Mouse (Mus musculus): Measurements from ENCODE around the gene Armh1. TPM values are rescaled to one million over a fixed set of nuclear protein-coding genes. Genes with fewer than 3 reads are reported as not detected.
A peak's percentile ranks its signal among the peaks of the same experiment; 100 is the strongest.

The Armh1 gene
- polyA plus RNA-seq, 1 experiment from 2014 or later = 0.18 TPM

DNA sequence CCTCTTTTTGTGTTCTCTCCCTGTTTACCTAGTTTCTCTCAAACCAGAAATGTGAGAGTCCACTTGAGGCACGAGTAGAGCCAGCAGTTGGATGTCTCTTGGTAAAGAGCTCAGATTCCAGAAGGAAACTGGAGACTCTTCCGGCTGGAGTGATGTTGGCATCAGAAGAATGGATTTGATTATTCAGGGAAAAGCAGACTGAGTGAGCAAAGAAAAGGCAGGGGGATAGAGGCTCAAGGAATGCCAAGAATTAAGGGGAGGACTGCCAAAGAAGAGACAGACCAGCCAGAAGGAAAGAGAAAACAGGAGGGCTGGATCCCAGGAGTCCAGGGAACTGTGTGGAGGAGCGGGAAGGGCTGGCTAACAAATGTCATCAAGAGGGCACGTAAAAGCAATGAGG is 16.1 kb downstream of the Armh1 start:
- WGBS = 35% methylated on average over 4 of the region's 4 CpGs
- DNase-seq = peak; percentile 55

DNA sequence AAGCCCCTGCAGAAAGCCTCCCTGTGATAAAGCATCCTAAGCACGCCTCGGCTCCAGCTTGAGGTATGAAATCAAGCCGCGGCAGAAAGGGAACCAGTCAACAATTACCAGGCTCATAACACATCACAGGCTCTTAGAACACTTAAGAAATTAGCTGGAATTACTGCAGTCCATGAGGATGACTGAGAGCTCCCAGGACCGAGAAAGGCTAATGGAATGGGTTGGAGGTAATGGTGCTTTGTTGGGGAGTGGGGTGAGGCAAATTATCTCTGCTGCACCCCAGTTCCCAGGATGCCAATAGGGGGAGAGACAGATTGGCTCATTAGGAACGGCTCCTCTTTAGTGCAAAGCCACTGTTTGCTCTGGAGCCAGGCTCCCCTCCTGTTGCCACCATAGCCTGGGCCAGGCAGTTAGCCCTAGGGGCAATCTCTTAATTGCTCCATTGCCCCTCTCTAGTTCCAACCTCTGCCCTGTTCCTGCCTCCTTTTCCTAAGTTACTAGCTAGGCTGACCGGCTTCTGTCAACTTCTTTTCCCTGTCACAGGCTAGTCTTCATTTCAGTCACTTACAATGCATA is 17.7 kb downstream of the Armh1 start:
- 65% methylated on average over 7 of the region's 7 CpGs for whole genome bisulfite sequencing
- TF ChIP-seq CTCF (IDR thresholded peaks at IDR 0.05; ENCODE audit: low read depth) = no peak

More for the DNA sequence above, 16.1 kb downstream of the Armh1 start:
- no peak overlapping the region for H3K4me3 ChIP-seq (ENCODE audit: low read depth, low read length)
- no peaks in the 10 kb centered on the region for H3K9me3 ChIP-seq (ENCODE audit: low read depth, low read length)
- peak overlapping the region; percentile 66 for H3K27ac ChIP-seq (ENCODE audit: low read depth)
- peak; percentile 21; the same call in 1 of the 2 replicates for ATAC-seq (ENCODE audit: insufficient read depth)
- no peak for TF ChIP-seq CTCF (IDR thresholded peaks at IDR 0.05; ENCODE audit: low read depth)
- H3K4me1 ChIP-seq (ENCODE audit: insufficient read depth) = no peaks in the 10 kb centered on the region; the same call in 1 of the 2 replicates
- H3K9ac ChIP-seq = no peak overlapping the region
- no peaks in the 10 kb centered on the region for H3K36me3 ChIP-seq (ENCODE audit: insufficient read depth)
- H3K27me3 ChIP-seq (ENCODE audit: insufficient read depth, low read length) = no peaks in the 10 kb centered on the region
- no peak overlapping the region for H3K4me2 ChIP-seq

DNA sequence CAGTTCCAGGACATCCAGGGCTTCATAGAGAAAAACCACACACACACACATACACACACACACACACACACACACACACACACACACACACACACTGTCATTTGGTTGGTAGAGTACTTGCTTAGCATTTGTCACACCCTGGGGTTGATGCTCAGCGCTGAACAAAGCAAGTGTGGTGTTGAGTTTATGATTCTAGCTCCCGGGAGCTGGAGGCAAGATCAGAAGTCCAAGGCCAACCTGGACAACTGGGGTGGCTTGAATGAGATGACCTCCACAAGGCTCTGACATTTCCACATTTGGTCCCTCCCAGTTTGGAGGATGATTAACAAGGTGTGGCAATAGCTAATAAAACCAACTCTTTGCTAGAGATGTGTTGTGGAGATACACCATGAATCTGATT is 20.7 kb downstream of the Armh1 start:
- H3K9me3 ChIP-seq (ENCODE audit: low read depth, low read length) = no peaks in the 10 kb centered on the region; the same call in 1 of the 2 replicates
- no peak overlapping the region for H3K9ac ChIP-seq
- ATAC-seq (ENCODE audit: insufficient read depth) (no peak), DNase-seq (no peak)
- H3K4me3 ChIP-seq (ENCODE audit: low read depth, low read length) = no peak overlapping the region
- no peak for TF ChIP-seq CTCF (IDR thresholded peaks at IDR 0.05; ENCODE audit: low read depth)
- no peaks in the 10 kb centered on the region for H3K27me3 ChIP-seq (ENCODE audit: insufficient read depth, low read length)
- no peak overlapping the region for H3K27ac ChIP-seq (ENCODE audit: low read depth)
- H3K4me2 ChIP-seq = no peak overlapping the region
- H3K36me3 ChIP-seq (ENCODE audit: insufficient read depth) = no peaks in the 10 kb centered on the region
- H3K4me1 ChIP-seq (ENCODE audit: insufficient read depth) = no peaks in the 10 kb centered on the region
- 76% methylated on average over 2 of the region's 2 CpGs for WGBS

More for the DNA sequence above, 17.7 kb downstream of the Armh1 start:
- Histone ChIP-seq H3K4me1 (ENCODE audit: insufficient read depth) (no peaks in the 10 kb centered on the region), H3K27ac (ENCODE audit: low read depth) (no peak overlapping the region), H3K9ac (no peak overlapping the region), H3K36me3 (ENCODE audit: insufficient read depth) (no peaks in the 10 kb centered on the region), H3K4me2 (no peak overlapping the region), H3K27me3 (ENCODE audit: insufficient read depth, low read length) (no peaks in the 10 kb centered on the region), H3K4me3 (ENCODE audit: low read depth, low read length) (no peak overlapping the region), H3K9me3 (ENCODE audit: low read depth, low read length) (no peaks in the 10 kb centered on the region; the same call in 1 of the 2 replicates)
- DNase-seq (no peak), ATAC-seq (ENCODE audit: insufficient read depth) (no peak)

DNA sequence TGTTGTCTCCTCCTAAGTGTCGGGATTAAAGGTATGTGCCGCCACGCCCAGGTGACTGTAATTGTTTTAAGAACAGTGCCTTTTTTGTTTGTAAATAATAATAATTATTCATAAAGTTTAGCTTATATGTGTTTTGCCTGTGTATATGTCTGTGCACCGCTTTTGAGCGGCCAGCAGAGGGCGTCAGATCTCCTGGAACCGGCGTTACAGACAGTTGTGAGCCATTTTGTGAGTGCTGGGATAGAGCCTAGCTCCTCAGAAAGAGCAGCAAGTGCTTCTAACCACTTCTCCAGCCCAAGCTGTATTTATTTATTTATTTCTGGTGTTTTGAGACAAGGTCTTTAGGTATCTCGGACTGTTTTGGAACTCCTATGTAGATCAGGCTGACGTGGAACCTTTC is 21.6 kb downstream of the Armh1 start:
- Histone ChIP-seq H3K4me2 (no peak overlapping the region), H3K27me3 (ENCODE audit: insufficient read depth, low read length) (no peaks in the 10 kb centered on the region), H3K9me3 (ENCODE audit: low read depth, low read length) (no peaks in the 10 kb centered on the region; the same call in 1 of the 2 replicates), H3K9ac (no peak overlapping the region), H3K4me3 (ENCODE audit: low read depth, low read length) (no peak overlapping the region), H3K4me1 (ENCODE audit: insufficient read depth) (no peaks in the 10 kb centered on the region), H3K27ac (ENCODE audit: low read depth) (no peak overlapping the region), H3K36me3 (ENCODE audit: insufficient read depth) (no peaks in the 10 kb centered on the region)
- ATAC-seq (ENCODE audit: insufficient read depth) = no peak
- DNase-seq = peak; percentile 36
- TF ChIP-seq CTCF (IDR thresholded peaks at IDR 0.05; ENCODE audit: low read depth) = peak; percentile 61
- WGBS = 53% methylated on average over 10 of the region's 10 CpGs

DNA sequence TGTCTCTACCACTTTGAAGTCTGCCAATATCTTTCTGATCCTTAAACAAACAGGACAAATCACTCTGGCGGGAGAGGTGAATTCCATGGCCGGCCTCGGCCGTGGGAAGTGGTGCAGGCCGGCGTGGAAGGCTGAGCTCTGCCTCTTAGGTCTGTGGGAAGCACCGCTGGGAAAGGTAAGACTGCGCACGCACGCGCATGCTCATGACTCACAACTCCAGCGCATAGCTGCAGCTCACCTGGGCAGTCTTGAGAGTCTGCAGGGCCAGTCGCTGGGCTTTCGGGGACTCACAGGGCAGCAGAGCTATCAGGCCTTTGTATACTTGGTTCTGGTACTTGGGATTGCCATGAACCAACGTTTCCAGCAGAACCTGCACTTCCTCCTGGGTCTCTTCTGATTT is 22.3 kb downstream of the Armh1 start:
- Histone ChIP-seq H3K27me3 (ENCODE audit: insufficient read depth, low read length) (no peaks in the 10 kb centered on the region), H3K27ac (ENCODE audit: low read depth) (no peak overlapping the region), H3K36me3 (ENCODE audit: insufficient read depth) (no peaks in the 10 kb centered on the region), H3K4me2 (peak overlapping the region; percentile 15; the same call in 1 of the 2 replicates), H3K9ac (no peak overlapping the region), H3K4me1 (ENCODE audit: insufficient read depth) (no peaks in the 10 kb centered on the region), H3K9me3 (ENCODE audit: low read depth, low read length) (no peaks in the 10 kb centered on the region; the same call in 1 of the 2 replicates), H3K4me3 (ENCODE audit: low read depth, low read length) (no peak overlapping the region)
- DNase-seq = peak; percentile 27
- no peak for ATAC-seq (ENCODE audit: insufficient read depth)
- 41% methylated on average over 15 of the region's 15 CpGs for WGBS
- no peak for TF ChIP-seq CTCF (IDR thresholded peaks at IDR 0.05; ENCODE audit: low read depth)

DNA sequence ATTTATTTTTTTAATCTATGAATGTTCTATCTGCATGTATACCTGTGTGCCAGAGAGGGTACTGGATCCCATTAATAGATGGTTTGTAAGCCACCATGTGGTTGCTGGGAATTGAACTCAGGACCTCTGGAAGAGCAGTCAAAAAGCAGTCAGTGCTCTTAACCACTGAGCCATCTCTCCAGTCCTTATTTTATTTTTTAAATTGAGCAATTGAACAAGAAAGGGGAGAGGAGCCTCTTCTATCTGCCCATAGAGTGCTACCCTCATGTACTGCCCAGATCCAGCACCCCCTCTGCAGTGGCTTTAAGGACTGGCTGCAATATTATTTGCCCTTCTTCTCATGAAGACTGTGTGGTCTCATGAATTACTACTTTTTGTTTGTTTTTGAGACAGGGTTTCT is 26.7 kb downstream of the Armh1 start:
- H3K9me3 ChIP-seq (ENCODE audit: low read depth, low read length) = no peaks in the 10 kb centered on the region; the same call in 1 of the 2 replicates
- ATAC-seq (ENCODE audit: insufficient read depth) = no peak
- DNase-seq = no peak
- H3K4me1 ChIP-seq (ENCODE audit: insufficient read depth) = no peaks in the 10 kb centered on the region
- H3K27me3 ChIP-seq (ENCODE audit: insufficient read depth, low read length) = no peaks in the 10 kb centered on the region
- no peaks in the 10 kb centered on the region for H3K36me3 ChIP-seq (ENCODE audit: insufficient read depth)
- no peak overlapping the region for H3K4me3 ChIP-seq (ENCODE audit: low read depth, low read length)
- no peak overlapping the region for H3K27ac ChIP-seq (ENCODE audit: low read depth)
- no peak overlapping the region for H3K4me2 ChIP-seq
- no peak overlapping the region for H3K9ac ChIP-seq
- no peak for TF ChIP-seq CTCF (IDR thresholded peaks at IDR 0.05; ENCODE audit: low read depth)

DNA sequence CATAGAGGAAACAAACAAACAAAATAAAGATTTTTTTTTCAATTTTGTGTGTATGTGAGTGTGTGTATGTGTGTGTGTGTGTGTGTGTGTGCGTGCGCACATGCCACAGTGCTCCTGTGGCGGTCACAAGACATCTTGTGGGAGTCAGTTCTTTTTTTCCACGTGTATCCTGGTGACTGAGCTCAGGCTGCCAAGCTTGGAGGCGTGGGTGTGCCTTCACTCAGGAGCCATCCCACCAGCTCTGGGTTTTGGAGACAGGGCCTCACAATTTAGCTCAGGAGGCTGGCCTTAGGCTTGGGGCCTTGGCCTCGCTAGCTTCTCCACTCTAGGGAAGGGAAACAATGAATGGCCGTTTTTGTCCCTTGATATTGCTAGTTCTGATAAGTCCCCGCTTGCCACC is 27.8 kb downstream of the Armh1 start:
- ATAC-seq (ENCODE audit: insufficient read depth) = no peak
- no peak overlapping the region for H3K4me3 ChIP-seq (ENCODE audit: low read depth, low read length)
- no peak overlapping the region for H3K27ac ChIP-seq (ENCODE audit: low read depth)
- 70% methylated on average over 8 of the region's 8 CpGs for WGBS
- no peak for DNase-seq
- no peak for TF ChIP-seq CTCF (IDR thresholded peaks at IDR 0.05; ENCODE audit: low read depth)
- H3K4me2 ChIP-seq = no peak overlapping the region
- no peaks in the 10 kb centered on the region for H3K36me3 ChIP-seq (ENCODE audit: insufficient read depth)
- no peaks in the 10 kb centered on the region for H3K27me3 ChIP-seq (ENCODE audit: insufficient read depth, low read length)
- no peaks in the 10 kb centered on the region for H3K4me1 ChIP-seq (ENCODE audit: insufficient read depth)
- no peaks in the 10 kb centered on the region for H3K9me3 ChIP-seq (ENCODE audit: low read depth, low read length)
- no peak overlapping the region for H3K9ac ChIP-seq

All from lung, embryonic 14.5 days (tissue).